Mouse (Mus musculus) spleen, postnatal 0 days (tissue): ENCODE results near the gene Slc4a1. TPM values are rescaled to one million over a fixed set of nuclear protein-coding genes. Genes with fewer than 3 reads are reported as not detected.

Experiments used
- polyA plus RNA-seq: library from polyadenylated mRNA; unstranded; fragments of >200 nt; fragmentation: Nextera tagmentation; extraction: Ambion mirVana; gene quantifications from 2 replicates; pipeline ENCODE4 v1.2.1, GENCODE M21; 2015

Gene Slc4a1
- 509 and 579 TPM in 2 replicates for polyA plus RNA-seq

DNA sequence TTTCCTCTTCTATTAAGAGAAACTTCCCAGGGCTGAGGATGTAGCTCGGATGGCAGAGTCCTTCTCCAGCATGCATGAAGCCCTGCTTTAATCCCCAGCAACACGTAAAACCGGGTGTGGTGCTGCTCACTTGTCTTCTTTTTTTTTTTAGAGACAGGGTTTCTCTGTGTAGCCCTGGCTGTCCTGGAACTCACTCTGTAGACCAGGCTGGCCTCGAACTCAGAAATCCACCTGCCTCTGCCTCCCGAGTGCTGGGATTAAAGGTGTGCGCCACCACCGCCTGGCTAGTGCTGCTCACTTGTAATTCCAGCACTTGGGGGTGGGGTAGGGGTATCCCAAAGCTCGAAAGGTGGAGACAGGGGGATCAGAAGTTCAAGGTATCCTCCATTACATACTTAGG, at the start of gene Slc4a1:
Gene Slc4a1, minus strand, starts transcription at position 101 of the 400 bp plus-strand sequence.

GRCm38 (mm10) chr11:102407834-102408215, 41.8 kb upstream of the Slc4a1 start, which contains the start of gene Slc25a39:
Gene Slc25a39, minus strand, starts transcription at chr11:102407946.

DNA sequence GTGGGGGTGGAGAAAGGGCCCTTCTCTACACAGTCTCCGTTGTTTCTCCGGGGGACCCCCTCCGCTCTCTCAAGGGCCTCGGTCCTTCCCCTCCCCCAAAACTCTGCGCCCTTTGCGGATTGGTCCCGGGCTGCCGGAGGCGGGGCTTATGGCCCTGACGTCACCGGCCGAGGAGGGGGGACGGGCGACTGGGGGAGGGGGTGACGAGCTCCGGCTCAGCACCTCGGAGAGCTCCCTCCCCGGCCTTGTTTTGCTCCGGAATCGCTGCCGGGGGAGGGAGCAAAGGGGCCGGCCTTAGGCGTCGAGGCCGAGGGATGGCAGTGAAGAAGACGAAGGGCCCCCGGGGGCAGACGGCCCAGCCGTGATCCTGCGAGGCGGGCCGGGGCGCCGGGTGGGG, 27.2 kb upstream of the Slc4a1 start, which contains the start of gene Rundc3a:
Gene Rundc3a, plus strand, starts transcription at position 166 of the 397 bp plus-strand sequence.

DNA sequence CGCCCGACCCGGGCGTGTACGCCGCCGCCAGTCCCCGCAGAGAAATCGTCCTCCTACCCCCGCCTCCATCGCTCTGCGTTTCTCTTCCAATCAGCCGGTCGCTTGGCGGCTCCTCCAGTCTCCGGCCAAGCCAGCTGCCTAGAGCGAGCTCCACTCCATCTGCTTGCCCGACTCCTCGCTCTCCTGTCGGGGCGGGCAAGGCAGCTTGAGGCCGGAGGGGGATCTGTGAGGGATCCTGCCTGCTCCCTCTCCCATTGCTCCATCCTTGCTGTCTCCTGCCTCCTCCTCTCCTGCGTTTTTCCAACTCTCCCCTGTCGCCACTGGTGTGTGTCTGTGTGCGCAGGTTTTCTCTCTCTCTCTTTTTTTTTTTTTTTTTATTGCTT, 46.6 kb downstream of the Slc4a1 start, which contains the start of gene Ubtf:
Gene Ubtf, minus strand, starts transcription at position 333 of the 383 bp plus-strand sequence.

Other genes starting within 250 kb of the Slc4a1 start
- gene Nags, start 220.7 kb downstream of the Slc4a1 start, polyA plus RNA-seq = 3.7 TPM in 2 replicates
- 10.9 and 12.3 TPM in 2 replicates for gene Tmem101, start 209.8 kb downstream of the Slc4a1 start, polyA plus RNA-seq
- 83.8 and 86.1 TPM in 2 replicates for gene Lsm12, start 180.9 kb downstream of the Slc4a1 start, polyA plus RNA-seq
- gene G6pc3, start 176.6 kb downstream of the Slc4a1 start, polyA plus RNA-seq = 17.9 and 21.1 TPM in 2 replicates
- 21.8 and 29.1 TPM in 2 replicates for gene Hdac5, start 136.0 kb downstream of the Slc4a1 start, polyA plus RNA-seq
- gene BC030867, start 117.3 kb downstream of the Slc4a1 start, polyA plus RNA-seq = 13.6 and 14.9 TPM in 2 replicates
- 0.07 and 0.11 TPM in 2 replicates for gene Asb16, start 97.5 kb downstream of the Slc4a1 start, polyA plus RNA-seq
- 33.5 and 36.0 TPM in 2 replicates for gene Tmub2, start 81.3 kb downstream of the Slc4a1 start, polyA plus RNA-seq
- gene Atxn7l3, start 69.6 kb downstream of the Slc4a1 start, polyA plus RNA-seq = 8.5 and 9.3 TPM in 2 replicates
- 67.7 and 68.5 TPM in 2 replicates for gene Ubtf, start 46.5 kb downstream of the Slc4a1 start, polyA plus RNA-seq
- gene Rundc3a, start 27.2 kb upstream of the Slc4a1 start, polyA plus RNA-seq = 2.0 and 2.6 TPM in 2 replicates
- gene Slc25a39, start 41.7 kb upstream of the Slc4a1 start, polyA plus RNA-seq = 360 and 378 TPM in 2 replicates
- 103 and 160 TPM in 2 replicates for gene Grn, start 64.1 kb upstream of the Slc4a1 start, polyA plus RNA-seq
- gene Fam171a2, start 81.5 kb upstream of the Slc4a1 start, polyA plus RNA-seq = 1.1 and 1.2 TPM in 2 replicates
- gene Itga2b, start 103.9 kb upstream of the Slc4a1 start, polyA plus RNA-seq = 26.8 and 27.0 TPM in 2 replicates
- gene Gpatch8, start 190.2 kb upstream of the Slc4a1 start, polyA plus RNA-seq = 29.2 and 33.6 TPM in 2 replicates
- 4.1 and 6.5 TPM in 2 replicates for gene Gm11627, start 213.3 kb upstream of the Slc4a1 start, polyA plus RNA-seq
- 3.4 and 4.1 TPM in 2 replicates for gene Fzd2, start 238.2 kb upstream of the Slc4a1 start, polyA plus RNA-seq